Mouse (Mus musculus) erythroblast, embryonic 14.5 days (primary cell): ENCODE measurements around the gene Hsp90ab1. TPM values are rescaled to one million over a fixed set of nuclear protein-coding genes. Genes with fewer than 3 reads are reported as not detected.

Source experiments
- H3K27me3 ChIP-seq: 2 replicates; pipeline ENCODE4 v1.6.1; 2012; ENCODE audit warnings: inconsistent platforms; ENCODE audit not compliant: control insufficient read depth
- H3K36me3 ChIP-seq: 2 replicates; pipeline ENCODE4 v1.6.1; 2012; ENCODE audit warnings: mild to moderate bottlenecking, inconsistent platforms; ENCODE audit not compliant: control insufficient read depth
- H3K4me1 ChIP-seq: 2 replicates; pipeline ENCODE4 v1.6.1; 2012; ENCODE audit warnings: inconsistent platforms; ENCODE audit not compliant: control insufficient read depth
- H3K4me3 ChIP-seq: replicated peaks from 2 replicates; pipeline ENCODE3; 2012; ENCODE audit warnings: moderate library complexity, mild to moderate bottlenecking, inconsistent platforms
- H3K9me3 ChIP-seq: 2 replicates; pipeline ENCODE4 v1.6.1; 2012; ENCODE audit warnings: low read length, inconsistent platforms, mixed read lengths; ENCODE audit not compliant: control insufficient read depth
- GATA1 ChIP-seq: IDR thresholded peaks from 2 replicates; pipeline ENCODE4 v1.6.1; 2012; ENCODE audit warnings: low read length, inconsistent platforms, mixed read lengths
- TAL1 ChIP-seq: IDR thresholded peaks from 3 replicates; pipeline ENCODE4 v1.6.1; 2012; ENCODE audit warnings: low read length, inconsistent platforms, mixed read lengths
- polyA plus RNA-seq: library from polyadenylated mRNA; stranded (reverse); fragments of >175 nt; gene quantifications from 2 replicates; pipeline ENCODE4 v1.2.3, GENCODE M21; 2012

The Hsp90ab1 gene
- polyA plus RNA-seq, 1 experiment: 36.9 TPM

DNA sequence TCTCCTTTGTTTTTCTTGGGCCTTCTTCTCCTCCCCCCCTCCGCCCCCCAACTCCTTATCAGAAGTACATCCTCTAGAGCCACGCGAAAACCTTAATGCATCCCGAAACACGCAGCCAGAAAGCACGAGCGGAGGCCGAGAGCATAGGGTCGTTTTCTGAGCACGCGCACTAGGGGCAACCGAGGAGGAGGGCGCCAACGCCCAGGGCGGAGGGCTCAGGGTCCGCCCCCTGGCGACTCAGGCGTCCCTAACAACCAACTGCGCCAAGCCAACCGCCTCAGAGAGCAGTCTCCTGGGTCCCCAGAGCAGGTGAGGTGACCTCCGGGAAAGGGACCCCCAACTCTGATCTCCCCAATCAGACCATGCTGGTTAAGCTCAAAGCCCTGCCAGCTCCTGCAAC, 49.8 kb downstream of the Hsp90ab1 start, which contains the start of gene Tcte1:
Tcte1 (plus strand) TSS at position 172 of the 400 bp plus-strand sequence.
- no peak for TF ChIP-seq GATA1
- TF ChIP-seq TAL1: no peak
- Histone ChIP-seq H3K9me3 (no peaks in the 10 kb centered on the region), H3K4me3 (no peak within 1 kb of the TSS), H3K27me3 (peaks cover 34% of the 10 kb centered on the region), H3K36me3 (peaks cover 21% of the 10 kb centered on the region), H3K4me1 (peaks cover 7% of the 10 kb centered on the region)

DNA sequence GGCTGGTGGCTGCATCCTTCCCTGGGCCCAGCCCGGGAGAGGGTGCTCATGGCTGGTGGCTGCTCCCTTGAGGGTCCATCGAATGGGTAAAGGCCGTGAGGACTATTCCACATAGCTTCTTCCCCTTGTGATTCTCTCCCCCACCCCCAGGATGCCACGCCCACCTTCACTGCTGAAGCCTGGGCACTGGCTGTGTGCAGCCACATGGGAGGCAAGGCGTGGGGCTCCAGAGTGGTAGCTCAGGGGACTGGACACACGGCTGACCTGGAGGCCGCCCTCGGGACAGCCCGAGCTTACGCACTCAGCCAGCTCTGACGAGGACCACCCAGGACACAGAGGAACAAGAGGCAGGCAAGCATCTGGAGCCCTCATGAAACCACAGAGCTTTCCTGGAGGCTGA, 52.9 kb downstream of the Hsp90ab1 start:
- H3K4me1 ChIP-seq: peaks cover 5% of the 10 kb centered on the region
- no peak for TF ChIP-seq GATA1
- TF ChIP-seq TAL1: no peak
- no peak overlapping the region for H3K4me3 ChIP-seq
- no peaks in the 10 kb centered on the region for H3K9me3 ChIP-seq
- H3K27me3 ChIP-seq: peaks cover 20% of the 10 kb centered on the region
- H3K36me3 ChIP-seq: peaks cover 44% of the 10 kb centered on the region

DNA sequence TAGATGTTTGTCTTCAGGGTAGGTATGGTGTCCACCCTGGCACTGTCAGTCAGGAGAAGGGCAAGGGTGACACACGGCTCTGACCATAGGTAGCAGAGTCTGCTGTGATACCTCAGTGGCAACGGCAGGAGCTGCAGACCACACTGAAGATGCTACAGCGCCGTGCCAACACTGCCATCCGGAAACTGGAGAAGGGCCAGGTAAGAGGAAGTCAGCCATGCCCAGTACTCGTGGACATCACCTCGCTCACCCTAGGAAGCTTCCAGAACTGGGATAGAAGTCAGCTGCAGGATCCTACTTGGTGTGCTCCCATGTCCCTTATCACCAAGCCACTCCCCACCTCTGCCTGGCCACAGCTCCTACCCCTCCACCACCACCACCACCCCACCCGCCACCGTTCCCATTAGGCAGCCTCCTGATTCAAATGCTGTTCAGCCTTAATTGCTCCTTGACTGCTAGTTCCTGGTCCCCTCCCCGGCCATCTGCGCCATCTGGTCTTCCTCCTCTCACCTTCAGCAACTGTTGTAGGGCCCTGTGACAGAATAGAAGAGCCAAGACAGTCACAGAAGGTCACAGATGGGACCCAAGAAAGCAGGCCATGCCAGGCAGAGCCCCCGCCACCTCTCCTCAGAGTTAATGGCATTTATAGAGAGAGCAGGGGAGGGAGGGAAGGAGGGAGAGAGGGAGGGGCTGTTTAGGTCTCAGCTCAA, 54.1 kb downstream of the Hsp90ab1 start:
- Histone ChIP-seq H3K4me1 (peaks cover 5% of the 10 kb centered on the region), H3K9me3 (no peaks in the 10 kb centered on the region), H3K4me3 (no peak overlapping the region), H3K27me3 (peaks cover 12% of the 10 kb centered on the region), H3K36me3 (peaks cover 50% of the 10 kb centered on the region)
- no peak for TF ChIP-seq TAL1
- no peak for TF ChIP-seq GATA1

Other genes starting within 250 kb of the Hsp90ab1 start
- 0.74 and 0.98 TPM in 2 replicates for gene Cdc5l, start 139.5 kb downstream of the Hsp90ab1 start, polyA plus RNA-seq
- not detected in 2 replicates for gene Spats1, start 97.9 kb downstream of the Hsp90ab1 start, polyA plus RNA-seq
- 1.3 and 1.7 TPM in 2 replicates for gene Aars2, start 66.4 kb downstream of the Hsp90ab1 start, polyA plus RNA-seq
- not detected in 2 replicates for gene Tcte1, start 49.8 kb downstream of the Hsp90ab1 start, polyA plus RNA-seq
- gene Tmem151b, start 23.6 kb downstream of the Hsp90ab1 start, polyA plus RNA-seq: 0.01 TPM in 1 of 2 replicates, not detected in the other
- gene Nfkbie, start 17.6 kb downstream of the Hsp90ab1 start, polyA plus RNA-seq: 0.02 and 0.06 TPM in 2 replicates
- 1.7 TPM in 2 replicates for gene Slc35b2, start 9.4 kb downstream of the Hsp90ab1 start, polyA plus RNA-seq
- gene Slc29a1, start 26.3 kb upstream of the Hsp90ab1 start, polyA plus RNA-seq: 77.5 and 78.0 TPM in 2 replicates
- gene Mymx, start 28.8 kb upstream of the Hsp90ab1 start, polyA plus RNA-seq: 0.44 TPM in 1 of 2 replicates, not detected in the other
- gene Capn11, start 86.1 kb upstream of the Hsp90ab1 start, polyA plus RNA-seq: 0.01 TPM in 1 of 2 replicates, not detected in the other
- gene Mrpl14, start 113.1 kb upstream of the Hsp90ab1 start, polyA plus RNA-seq: 60.8 and 73.7 TPM in 2 replicates
- gene Tmem63b, start 113.6 kb upstream of the Hsp90ab1 start, polyA plus RNA-seq: 1.2 and 1.7 TPM in 2 replicates
- gene 1600014C23Rik, start 160.6 kb upstream of the Hsp90ab1 start, polyA plus RNA-seq: not detected in 2 replicates